Mouse (Mus musculus) cerebellum, adult 9-11 months (tissue): ENCODE measurements at regions not wholly inside any gene's neighbourhood (a gene's known extent, or its start where the extent isn't known, plus 50 kb on each side); places are given as distances from the start of the nearest gene placed in this dataset.
"Not testable (repeated sequence)": the region's sequence is repeated elsewhere in the genome, so short reads cannot be mapped to it uniquely, and the experiment has no call there.

Source experiments
- DNase-seq: peaks from one replicate; pipeline ENCODE4 v3.0.0; 2022

GRCm38 (mm10) chr15:32749971-32750370 is 505.4 kb downstream of the Sema5a start:
- DNase-seq = no peak

DNA sequence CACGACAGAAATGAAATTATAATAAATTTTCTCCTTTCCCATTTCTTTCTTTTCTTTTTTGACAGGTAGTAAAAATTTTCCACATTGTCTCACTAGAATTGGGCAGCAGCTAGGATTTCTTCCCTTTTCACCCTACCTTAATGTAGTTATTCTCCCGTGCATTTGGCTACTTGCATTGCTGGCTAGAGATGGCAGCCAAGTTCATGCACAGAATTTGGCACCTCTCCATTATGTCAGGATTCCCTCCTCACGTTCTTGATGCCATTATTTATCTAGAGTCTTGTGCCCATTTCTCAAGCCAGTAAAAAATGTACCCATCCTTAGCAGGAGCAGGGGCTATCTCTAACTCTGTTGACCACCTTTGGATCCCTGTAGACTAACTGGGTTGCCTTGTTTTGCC is 507.4 kb downstream of the Sema5a start:
- DNase-seq = no peak

- DNase-seq = no peak
These were observed 515.5 kb downstream of the Sema5a start for GRCm38 (mm10) chr15:32760141-32760540.

DNA sequence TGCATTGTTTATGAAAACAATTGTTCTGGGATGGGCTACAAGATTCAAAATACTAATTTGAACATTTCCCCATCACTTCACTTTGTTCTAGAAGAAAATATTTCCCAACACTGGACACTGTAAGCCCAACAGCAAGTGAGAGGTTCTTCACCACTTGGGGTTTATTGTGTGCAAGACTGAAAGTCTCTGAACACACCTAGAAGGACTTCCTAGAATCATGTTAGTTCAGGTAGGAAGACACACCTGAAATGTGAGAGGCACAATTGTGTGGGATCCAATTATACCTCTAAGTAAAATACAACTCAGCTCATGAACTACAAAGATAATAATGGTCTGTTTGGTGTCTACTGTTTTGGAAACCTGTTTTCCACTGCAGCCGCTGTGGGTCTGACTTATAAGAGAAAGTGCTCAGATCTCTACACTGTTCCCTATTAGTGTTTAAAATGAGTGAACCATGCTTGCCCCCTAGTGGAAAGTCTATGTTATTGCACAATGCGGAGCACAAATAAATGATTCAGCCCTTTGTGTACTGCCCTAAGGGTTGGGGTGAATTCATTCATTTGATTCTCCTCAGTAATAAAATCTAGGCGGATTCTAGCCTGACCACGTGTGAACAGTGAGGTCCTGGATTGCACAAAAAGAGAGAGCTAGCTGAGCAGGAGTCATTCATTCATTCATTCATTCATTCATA is 521.5 kb downstream of the Sema5a start:
- peak; percentile 11 for DNase-seq

GRCm38 (mm10) chr15:32766746-32767471 is 522.3 kb downstream of the Sema5a start:
- no peak for DNase-seq

- DNase-seq = not testable (repeated sequence)
These were observed 533.6 kb downstream of the Sema5a start for GRCm38 (mm10) chr15:32778226-32778598.

DNA sequence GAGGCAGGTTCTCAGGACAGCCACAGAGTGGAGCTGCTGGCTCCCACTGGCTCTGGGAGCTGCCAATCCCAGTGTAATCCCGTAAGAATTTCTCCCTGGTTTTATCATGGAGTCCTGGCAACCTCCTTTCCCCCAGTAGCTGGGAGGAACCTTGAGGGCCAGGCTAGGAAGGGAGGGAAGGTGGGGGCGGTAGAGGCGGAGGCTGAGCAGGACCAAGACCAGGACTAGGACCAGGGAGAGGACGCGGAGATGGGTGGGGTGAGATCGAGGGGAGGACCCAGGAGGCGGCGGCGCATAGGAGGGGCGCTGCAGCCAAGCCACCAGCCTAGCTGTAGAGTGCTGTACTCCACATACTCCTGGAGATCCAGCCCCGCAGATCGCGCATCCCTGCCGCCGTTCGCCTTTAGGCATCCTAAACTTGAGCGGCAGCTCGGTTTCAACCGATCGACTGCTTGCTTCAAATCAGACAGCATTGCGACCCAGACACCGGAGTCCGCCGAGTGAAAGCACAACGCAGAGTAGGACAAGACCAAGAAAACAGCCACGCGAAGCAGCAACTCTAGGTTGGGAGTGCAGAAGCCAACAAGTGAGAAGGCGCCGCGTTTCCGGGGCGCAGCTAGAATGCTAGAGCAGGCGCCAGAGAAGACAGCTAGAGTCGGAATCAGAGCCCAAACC is 534.1 kb downstream of the Sema5a start:
- DNase-seq = peak; percentile 89

DNA sequence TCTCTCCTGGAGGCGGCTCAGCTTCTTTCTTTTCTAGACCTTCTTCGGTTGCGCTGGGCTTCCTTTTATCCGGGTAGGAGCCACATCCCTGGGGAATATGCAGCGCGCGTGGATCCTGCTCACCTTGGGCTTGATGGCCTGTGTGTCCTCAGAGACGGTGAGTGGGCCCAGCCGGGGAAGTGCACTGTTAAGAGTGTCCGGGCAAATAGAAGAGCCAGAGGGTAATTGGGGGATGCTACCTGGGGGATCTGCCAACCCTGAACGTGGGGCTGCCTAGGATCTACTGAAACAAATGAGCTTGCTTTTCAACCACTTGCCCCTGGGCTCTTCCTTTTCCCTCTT is 534.6 kb downstream of the Sema5a start:
- peak; percentile 31 for DNase-seq

DNA sequence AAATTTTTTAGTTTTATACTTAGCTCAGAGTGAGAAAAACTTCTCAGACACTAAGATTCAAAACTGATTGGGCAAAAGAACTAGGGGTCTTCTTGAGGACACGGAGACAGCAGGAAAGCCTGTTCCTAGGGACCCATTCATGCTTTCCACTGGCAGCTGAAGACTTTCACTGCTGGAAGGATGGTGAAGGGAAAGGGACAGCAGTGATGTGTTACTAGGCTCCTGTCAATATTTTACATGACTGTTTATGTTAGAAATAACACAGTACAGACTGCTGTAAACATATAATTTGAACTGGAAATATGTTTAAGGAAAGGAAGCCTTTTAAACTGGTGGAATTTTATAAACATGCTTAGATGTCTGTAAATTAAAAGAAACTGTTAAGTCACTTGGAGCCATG is 537.0 kb downstream of the Sema5a start:
- not testable (repeated sequence) for DNase-seq

DNA sequence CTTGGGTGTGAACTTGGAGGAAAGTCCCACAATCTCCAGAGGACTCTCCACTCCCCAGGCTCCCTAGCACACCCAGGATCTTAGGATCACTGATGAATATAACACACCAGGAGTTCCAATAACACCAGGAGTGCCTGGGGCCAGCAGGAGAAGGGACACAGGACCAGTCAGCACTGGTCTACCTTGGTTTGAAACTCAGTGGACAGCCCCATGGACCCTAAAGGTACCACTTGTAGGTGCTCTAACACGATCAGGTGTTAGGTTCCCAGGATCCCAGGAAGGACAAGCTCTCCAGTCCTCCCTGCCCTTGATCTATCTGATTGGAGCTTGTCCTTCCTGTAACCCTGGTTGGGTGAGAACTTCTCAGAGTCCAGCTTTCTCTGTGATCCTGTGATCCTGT is 554.6 kb downstream of the Sema5a start:
- DNase-seq = no peak

DNA sequence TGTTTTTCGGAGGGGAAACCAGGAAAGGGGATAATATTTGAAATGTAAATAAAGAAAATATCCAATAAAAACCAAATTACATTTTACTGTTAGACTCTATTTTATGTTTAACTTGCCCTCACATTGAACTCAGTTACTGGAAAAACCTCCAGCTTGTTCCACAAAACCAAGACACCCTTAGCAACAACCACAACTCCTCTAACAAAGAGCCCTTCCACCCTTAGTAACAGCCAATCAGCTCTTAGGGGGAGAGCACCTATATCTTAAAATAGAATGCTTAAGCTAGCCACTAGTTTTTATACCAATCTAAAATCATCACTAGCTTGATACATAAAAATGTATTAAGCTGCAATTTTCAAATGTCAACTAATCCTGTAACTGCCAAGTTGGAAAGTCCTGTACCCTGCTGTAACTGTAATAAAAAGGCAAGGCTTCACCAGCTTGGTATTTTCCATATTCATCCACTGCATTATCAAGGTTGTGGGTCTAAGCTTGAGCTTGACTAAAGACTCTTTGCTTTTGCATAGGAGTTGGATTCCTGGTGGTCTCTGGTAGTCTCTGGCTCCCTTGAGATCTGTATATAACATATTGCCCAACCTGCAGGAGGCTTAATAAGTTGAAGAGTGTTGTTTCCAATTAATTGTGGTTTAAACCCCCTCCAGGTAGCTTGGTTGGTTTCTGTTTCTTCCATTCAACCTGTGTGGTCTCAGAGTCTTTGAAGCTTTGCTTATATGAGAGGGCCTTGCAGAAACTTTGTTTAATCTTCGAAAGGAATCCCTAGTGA is 566.4 kb downstream of the Sema5a start:
- DNase-seq = no peak

DNA sequence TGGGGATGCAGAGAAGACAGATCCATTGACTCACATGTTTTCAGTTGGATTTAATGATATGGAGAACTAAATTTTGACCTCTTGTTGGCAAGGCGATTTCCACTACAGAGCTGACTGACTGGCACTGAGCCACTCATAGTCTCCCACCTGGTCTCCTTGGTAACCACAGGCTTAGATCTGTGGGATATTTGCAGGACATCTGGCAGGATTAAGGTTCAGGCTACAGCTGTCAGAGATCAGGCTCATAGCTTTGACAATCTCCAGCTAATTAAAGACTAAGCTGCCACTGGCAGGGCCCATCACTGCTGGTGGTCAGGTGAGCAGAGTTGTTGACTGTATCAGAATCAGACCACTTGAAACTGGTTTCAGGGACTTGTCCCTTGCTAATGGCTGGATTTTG is 595.4 kb downstream of the Sema5a start:
- no peak for DNase-seq
